Mouse (Mus musculus) adrenal gland, postnatal 10 days (tissue): ENCODE data around the gene Pbx4. TPM values are rescaled to one million over a fixed set of nuclear protein-coding genes. Genes with fewer than 3 reads are reported as not detected.

Source experiments
- DNase-seq: peaks from one replicate; pipeline ENCODE4 v3.0.0; 2021; ENCODE audit warnings: mixed read lengths
- total RNA-seq, 2 experiments: library from RNA; stranded (reverse); gene quantifications; 2 replicates each; pipeline ENCODE4 v1.2.3; 2021

Pbx4 gene
- total RNA-seq, 2 experiments from 2014 or later = 1.2 to 1.7 TPM

- no peak for DNase-seq
Observed at GRCm38 (mm10) chr8:69809820-69810219, 22.5 kb upstream of the Pbx4 start.

- no peak for DNase-seq
Observed at GRCm38 (mm10) chr8:69814881-69815280, 17.4 kb upstream of the Pbx4 start.

GRCm38 (mm10) chr8:69815396-69815795 lies 16.9 kb upstream of the Pbx4 start:
- DNase-seq = peak; percentile 70

DNA sequence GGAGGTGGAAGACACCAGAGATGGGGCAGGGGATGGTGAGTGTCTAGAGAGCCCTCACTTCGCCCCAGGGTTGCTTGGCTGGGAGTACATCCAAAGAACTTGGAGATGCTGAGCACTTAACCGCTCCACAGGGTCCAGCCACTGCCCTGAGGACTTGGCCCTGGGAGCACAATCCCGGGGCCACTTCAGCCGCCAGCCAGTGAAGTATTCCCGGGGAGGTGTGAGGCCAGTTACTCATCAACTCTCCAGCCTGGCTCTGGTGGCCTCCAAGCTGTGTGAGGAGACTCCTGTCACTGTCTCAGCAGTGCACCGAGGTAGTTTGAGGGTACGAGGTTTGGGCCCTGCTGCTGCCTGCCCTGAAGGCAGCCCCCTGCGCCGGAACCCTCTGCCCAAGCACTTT lies 11.8 kb upstream of the Pbx4 start:
- DNase-seq = no peak

- peak; percentile 50 for DNase-seq
Observed at GRCm38 (mm10) chr8:69821971-69822385, 10.3 kb upstream of the Pbx4 start.

GRCm38 (mm10) chr8:69822386-69823191 lies 9.7 kb upstream of the Pbx4 start, which contains the start of gene Lpar2:
Gene Lpar2 (plus strand): TSS chr8:69822429.
- peak; percentile 76 for DNase-seq

DNA sequence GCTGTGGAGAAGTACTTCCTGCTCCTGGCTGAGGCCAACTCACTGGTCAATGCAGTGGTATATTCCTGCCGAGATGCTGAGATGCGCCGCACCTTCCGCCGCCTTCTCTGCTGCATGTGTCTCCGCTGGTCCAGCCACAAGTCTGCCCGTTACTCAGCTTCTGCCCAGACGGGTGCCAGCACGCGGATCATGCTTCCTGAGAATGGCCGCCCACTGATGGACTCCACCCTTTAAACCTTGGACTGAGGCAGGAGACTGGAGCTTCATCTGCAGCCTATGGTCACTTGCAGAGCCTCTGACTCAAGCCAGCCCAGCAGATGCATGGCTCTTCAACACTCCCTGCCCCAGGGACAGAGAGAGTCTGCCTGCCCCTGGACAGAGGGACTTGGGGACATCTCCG lies 5.9 kb upstream of the Pbx4 start:
- DNase-seq = no peak

DNA sequence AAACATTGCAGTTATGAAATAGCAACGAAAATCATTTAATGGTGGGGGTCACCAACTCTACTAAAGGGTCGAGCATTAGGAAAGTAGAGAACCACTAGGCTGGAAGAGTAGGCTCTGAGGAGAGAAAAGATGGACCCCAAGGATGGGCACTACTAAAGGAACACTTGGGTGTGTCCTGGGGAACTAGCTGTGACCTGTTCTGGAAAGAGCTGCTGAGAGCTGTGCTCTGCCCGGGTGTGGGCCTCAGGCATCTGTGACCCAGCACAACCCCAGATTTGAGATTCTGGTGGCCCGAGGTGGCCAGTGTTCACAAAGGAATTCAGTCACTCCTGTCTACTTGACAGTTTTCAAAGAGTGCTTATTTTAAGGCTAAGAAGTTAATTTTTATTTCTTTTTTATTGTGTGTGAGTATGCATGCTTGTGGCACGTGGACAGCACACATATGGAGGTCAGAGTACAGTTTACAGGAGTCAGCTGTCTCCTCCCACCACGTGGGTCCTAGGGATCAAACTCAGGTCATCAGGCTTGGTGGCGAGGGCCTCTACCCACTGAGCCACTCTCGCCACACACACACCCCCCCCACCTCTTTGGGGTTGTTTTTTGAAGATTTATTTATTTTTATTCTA lies 4.9 kb downstream of the Pbx4 start:
- no peak for DNase-seq

DNA sequence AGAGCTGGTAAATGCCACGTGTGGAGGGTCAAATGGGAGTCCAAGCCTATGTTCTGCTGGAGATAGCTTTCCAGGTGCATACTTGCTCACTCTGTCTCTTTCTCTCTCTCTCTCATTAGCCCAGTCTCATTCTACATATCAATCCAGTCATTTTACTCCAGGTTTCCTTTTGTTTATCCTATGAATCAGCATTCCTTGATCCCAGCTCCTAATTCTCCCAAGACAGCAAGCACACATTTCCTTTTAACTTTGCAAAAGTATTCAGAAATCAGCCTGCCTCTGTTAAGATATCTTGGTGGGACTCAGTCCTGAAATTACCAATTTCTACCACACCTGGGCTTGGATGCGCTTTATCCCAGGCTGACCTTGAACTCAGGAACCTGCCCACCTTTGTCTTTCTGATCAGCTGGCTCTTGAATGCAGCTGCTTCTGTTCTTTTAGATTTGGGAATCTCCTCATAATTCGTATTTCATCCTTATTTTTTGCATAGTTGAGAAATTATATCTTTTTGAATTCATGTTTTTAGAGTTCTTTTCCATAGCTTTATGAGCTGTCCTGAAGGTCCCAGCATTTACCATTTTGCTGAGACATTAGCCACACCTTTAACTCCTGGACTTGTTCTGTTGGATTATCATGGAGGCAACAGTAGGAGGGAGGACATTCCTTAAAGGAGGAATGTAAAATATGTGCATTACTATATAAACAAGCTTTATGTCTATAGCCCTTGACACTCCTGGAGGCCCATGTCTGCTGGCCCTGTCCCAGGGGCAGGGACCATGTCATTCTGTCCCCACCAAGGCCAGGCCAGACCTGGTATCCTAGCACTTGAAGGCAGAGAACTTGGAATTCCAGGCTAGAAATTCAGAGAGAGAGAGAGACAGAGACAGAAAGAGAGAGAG lies 15.1 kb downstream of the Pbx4 start:
- DNase-seq = no peak

GRCm38 (mm10) chr8:69848951-69849350 lies 16.7 kb downstream of the Pbx4 start:
- DNase-seq = peak; percentile 31

DNA sequence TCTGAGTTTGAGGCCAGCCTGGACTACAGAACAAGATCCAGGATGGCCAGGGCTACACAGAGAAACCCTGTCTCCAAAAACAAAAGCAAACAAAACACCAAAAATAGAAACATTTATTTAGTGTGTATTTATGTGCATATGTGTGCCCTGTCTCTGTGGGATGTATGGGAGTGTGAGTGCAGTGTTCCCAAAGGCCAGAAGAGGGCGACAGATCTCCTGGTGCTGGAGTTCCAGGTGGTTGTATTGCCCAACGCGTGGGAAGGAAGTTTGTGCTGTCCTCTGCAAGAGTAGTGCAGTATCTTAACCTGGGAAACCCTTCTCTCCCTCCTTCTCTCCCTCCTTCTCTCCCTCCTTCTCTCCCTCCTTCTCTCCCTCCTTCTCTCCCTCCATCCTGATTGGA lies 17.6 kb downstream of the Pbx4 start:
- DNase-seq = no peak

DNA sequence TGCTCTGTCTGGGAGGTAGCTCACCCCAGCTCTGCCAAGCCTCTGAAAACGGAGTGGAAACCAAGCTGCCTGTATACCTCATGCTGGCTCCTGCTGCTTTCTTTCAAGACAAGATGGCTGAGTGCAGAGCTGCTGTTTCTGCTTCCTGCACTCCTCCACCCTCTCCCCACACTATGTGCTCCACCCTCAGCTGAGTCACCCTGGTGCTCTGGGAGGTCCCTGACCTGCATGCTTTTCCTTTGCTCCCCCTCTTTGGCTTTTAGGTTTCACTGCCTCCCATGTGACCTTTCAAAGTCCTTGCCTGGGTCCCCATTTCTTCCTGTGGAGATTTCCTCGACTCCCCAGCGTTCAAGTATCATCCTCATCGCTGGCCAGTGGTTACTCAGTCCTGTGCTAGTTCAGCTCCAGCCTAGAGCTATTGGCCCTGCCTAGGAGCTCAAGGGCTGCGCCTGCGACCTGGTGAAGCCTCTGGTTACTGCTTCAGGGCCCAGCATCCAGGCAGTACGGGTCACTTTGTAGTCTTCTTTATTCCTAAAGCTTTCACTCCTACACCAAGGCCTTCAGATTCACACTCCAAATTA lies 18.7 kb downstream of the Pbx4 start:
- no peak for DNase-seq

DNA sequence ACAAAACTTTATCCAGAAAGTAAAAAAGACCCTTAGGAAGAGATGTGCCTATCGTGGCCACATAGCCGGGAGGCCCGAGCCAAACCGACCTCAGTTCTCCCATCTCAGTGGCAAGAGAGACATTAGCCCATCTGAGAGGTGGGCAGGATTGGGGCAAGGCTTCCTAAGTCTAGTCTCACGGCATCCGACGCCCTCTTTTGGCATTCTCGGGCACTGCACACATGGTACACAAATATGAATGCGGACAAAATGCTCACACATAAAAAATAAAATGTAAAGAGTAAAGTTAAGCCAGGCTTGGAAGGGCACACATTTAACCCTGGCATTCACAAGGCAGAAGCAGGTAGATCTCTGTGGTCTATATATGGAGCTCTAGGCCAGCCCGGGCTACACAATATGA lies 21.6 kb downstream of the Pbx4 start:
- DNase-seq = no peak

DNA sequence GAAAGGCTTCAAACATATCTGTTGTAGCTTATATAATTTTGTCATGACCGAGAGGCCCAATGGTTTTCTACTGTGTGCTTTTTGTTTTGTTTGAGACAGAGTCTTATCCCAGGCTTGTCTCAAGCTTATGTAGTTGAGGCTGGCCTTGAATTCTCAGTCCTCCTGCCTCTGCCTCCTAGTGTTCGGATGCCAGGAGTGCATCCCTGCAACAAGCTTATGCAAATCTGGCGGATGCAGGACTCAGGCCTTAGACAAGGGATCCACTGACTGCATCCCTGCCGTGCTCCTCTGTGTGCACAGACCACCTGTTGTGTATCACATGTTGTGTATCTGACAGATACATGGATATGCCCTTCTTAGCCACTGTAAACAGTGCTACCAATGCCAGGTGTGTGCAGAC lies 28.5 kb downstream of the Pbx4 start:
- no peak for DNase-seq

DNA sequence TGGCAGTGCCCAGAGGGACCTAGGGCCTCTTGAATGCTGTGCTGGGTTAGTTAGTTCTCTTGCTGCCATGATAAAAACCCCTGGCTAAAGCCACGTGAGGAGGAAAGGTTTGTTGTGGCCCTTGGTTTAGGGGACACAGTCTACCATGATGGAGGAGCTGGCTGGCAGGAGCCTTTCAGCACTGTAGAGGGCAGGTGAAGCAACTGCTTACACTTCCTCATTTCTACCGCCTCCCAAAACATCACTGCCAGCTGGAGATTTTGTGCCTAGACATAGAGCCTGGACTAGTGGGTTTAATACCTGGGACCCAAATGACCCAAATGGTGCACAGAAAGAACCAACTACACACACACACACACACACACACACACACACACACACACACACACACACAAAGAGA lies 29.0 kb downstream of the Pbx4 start:
- DNase-seq = no peak

DNA sequence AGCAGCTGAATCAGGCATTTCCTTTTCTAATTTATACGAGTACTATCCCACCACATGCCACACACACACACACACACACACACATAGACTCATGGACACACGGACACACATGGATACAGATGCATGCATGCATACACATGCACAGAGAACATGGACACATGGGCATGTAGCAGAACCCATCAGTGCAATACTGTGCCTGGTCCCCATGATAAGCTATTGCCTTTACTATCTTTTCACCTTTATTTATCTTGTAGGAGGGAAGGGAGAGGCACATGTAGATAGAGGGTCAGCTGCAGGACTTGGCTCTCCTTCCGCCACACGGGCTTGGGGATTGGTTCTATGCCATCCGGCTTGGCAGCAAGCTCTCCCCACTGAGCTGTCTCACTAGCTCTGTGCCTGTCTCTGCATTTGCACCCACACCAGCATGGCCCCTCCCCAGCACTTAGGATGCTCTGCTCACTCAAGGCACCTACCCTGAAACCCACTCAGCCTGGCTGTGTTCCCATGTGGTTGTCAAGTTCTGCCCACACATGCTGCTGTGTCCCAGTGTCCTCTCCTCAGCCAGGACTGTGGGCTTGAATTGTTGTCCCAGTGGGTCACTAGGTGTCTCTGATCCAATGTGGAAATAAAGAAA lies 31.2 kb downstream of the Pbx4 start:
- no peak for DNase-seq

GRCm38 (mm10) chr8:69864180-69864579 lies 31.9 kb downstream of the Pbx4 start:
- no peak for DNase-seq

DNA sequence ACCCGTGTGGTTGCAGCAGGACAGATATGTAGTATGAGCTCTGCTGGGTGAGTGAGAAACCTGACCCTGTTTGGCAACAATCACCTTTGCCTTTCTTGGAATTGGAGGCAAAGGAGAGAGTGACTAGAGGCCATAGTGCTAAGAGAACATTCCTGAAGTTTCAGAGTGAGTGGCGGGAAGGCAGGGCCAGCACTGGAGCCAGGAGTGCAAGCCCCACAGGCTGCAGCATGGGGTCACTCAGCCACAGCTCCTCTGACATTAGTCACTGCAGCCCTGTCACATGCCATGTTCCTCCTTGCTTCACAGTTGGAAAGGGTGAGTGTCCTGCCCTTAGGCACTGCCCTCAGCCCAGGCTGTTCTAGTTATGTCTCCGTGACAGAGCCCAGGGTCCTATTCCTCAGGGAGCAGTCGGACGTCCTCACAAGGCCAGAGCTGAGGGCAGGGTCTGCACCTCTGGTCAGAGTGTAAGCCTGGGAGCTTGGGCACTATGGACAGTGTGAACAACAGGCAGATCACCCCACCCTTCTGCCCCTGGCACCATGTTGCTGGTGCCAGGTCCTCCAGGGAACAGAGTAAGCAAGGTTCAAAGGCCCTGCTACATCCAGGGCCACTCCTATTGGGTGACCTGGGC lies 35.5 kb downstream of the Pbx4 start:
- DNase-seq = no peak

- DNase-seq = no peak
Observed at GRCm38 (mm10) chr8:69870003-69870765, 37.9 kb downstream of the Pbx4 start.

DNA sequence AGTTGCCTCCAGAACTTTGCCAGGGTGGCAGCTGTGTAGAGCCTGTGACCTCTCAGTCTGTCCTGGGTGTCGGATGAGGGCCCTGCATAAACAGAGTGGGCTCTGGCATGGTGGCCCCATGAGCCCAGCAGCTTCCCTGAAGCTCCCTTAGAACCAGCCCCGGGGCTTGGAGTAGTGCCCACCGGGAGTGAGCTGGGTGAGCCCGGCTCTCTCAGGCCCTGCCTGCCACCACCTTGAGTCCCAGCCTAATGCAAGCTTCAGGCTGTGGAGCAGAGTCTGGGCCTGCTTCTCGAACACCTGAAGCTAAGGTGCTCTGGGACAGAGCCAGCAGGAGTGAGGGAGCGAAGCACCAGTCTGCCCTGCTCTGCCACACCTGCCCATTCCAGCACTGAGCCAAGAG lies 38.6 kb downstream of the Pbx4 start:
- no peak for DNase-seq

DNA sequence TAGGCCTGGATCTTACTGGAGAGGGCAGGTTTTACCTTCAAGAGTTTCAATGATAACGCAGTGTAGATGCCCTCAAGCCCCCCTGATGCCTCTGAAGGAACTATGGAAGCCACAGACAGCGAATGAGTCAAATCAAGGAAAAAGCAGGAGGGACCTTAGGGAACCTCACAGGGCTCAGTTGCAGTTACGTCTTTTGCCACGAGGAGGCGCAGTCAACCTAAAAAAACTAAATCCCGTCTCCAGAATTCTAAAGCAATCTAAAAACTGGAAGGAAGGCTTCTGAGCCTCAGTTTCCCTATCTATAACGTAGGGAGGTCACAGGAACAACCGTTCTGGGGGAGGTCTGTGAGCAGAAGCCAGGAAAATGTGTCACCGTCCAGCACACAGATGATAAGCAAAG lies 41.9 kb downstream of the Pbx4 start:
- DNase-seq = peak; percentile 78
